Mouse (Mus musculus): ENCODE results near the gene Clstn2. TPM values are rescaled to one million over a fixed set of nuclear protein-coding genes. Genes with fewer than 3 reads are reported as not detected.

The Clstn2 gene
- total RNA-seq, 2 experiments from 2014 or later: not detected

GRCm38 (mm10) chr9:97780032-97780616, 252.9 kb downstream of the Clstn2 start:
- no peak for ATAC-seq (replicated peaks; ENCODE audit: poor library complexity, severe bottlenecking)

GRCm38 (mm10) chr9:97775770-97776169, 257.2 kb downstream of the Clstn2 start:
- no peak for ATAC-seq (replicated peaks; ENCODE audit: poor library complexity, severe bottlenecking)

- ATAC-seq (replicated peaks; ENCODE audit: poor library complexity, severe bottlenecking): no peak
Measured at GRCm38 (mm10) chr9:97774991-97775390, 258.0 kb downstream of the Clstn2 start.

GRCm38 (mm10) chr9:97773911-97774310, 259.1 kb downstream of the Clstn2 start:
- no peak for ATAC-seq (replicated peaks; ENCODE audit: poor library complexity, severe bottlenecking)

GRCm38 (mm10) chr9:97772431-97772830, 260.6 kb downstream of the Clstn2 start:
- ATAC-seq (replicated peaks; ENCODE audit: poor library complexity, severe bottlenecking): no peak

GRCm38 (mm10) chr9:97769331-97769730, 263.6 kb downstream of the Clstn2 start:
- no peak for ATAC-seq (replicated peaks; ENCODE audit: poor library complexity, severe bottlenecking)

- ATAC-seq (replicated peaks; ENCODE audit: poor library complexity, severe bottlenecking): no peak
Measured at GRCm38 (mm10) chr9:97765251-97765767, 267.7 kb downstream of the Clstn2 start.

GRCm38 (mm10) chr9:97763048-97763447, 269.9 kb downstream of the Clstn2 start:
- no peak for ATAC-seq (replicated peaks; ENCODE audit: poor library complexity, severe bottlenecking)

GRCm38 (mm10) chr9:97755599-97756270, 277.2 kb downstream of the Clstn2 start:
- no peak for ATAC-seq (replicated peaks; ENCODE audit: poor library complexity, severe bottlenecking)

GRCm38 (mm10) chr9:97753715-97754114, 279.3 kb downstream of the Clstn2 start:
- ATAC-seq (replicated peaks; ENCODE audit: poor library complexity, severe bottlenecking): no peak

- no peak for ATAC-seq (replicated peaks; ENCODE audit: poor library complexity, severe bottlenecking)
Measured at GRCm38 (mm10) chr9:97746574-97746973, 286.4 kb downstream of the Clstn2 start.

GRCm38 (mm10) chr9:97727715-97728486, 305.1 kb downstream of the Clstn2 start:
- ATAC-seq (replicated peaks; ENCODE audit: poor library complexity, severe bottlenecking): no peak

GRCm38 (mm10) chr9:97717728-97718127, 315.3 kb downstream of the Clstn2 start:
- ATAC-seq (replicated peaks; ENCODE audit: poor library complexity, severe bottlenecking): no peak

- ATAC-seq (replicated peaks; ENCODE audit: poor library complexity, severe bottlenecking): no peak
Measured at GRCm38 (mm10) chr9:97717005-97717404, 316.0 kb downstream of the Clstn2 start.

- no peak for ATAC-seq (replicated peaks; ENCODE audit: poor library complexity, severe bottlenecking)
Measured at GRCm38 (mm10) chr9:97712888-97713287, 320.1 kb downstream of the Clstn2 start.

GRCm38 (mm10) chr9:97703901-97704503, 329.0 kb downstream of the Clstn2 start:
- no peak for ATAC-seq (replicated peaks; ENCODE audit: poor library complexity, severe bottlenecking)

- no peak for ATAC-seq (replicated peaks; ENCODE audit: poor library complexity, severe bottlenecking)
Measured at GRCm38 (mm10) chr9:97702989-97703388, 330.0 kb downstream of the Clstn2 start.

GRCm38 (mm10) chr9:97699983-97700382, 333.0 kb downstream of the Clstn2 start:
- no peak for ATAC-seq (replicated peaks; ENCODE audit: poor library complexity, severe bottlenecking)

GRCm38 (mm10) chr9:97699020-97699419, 334.0 kb downstream of the Clstn2 start:
- no peak for ATAC-seq (replicated peaks; ENCODE audit: poor library complexity, severe bottlenecking)

- ATAC-seq (replicated peaks; ENCODE audit: poor library complexity, severe bottlenecking): no peak
Measured at GRCm38 (mm10) chr9:97698071-97698470, 334.9 kb downstream of the Clstn2 start.
